Comparison of ENCODE assay signal across 8 mouse cellular contexts in the genomic region with DNA sequence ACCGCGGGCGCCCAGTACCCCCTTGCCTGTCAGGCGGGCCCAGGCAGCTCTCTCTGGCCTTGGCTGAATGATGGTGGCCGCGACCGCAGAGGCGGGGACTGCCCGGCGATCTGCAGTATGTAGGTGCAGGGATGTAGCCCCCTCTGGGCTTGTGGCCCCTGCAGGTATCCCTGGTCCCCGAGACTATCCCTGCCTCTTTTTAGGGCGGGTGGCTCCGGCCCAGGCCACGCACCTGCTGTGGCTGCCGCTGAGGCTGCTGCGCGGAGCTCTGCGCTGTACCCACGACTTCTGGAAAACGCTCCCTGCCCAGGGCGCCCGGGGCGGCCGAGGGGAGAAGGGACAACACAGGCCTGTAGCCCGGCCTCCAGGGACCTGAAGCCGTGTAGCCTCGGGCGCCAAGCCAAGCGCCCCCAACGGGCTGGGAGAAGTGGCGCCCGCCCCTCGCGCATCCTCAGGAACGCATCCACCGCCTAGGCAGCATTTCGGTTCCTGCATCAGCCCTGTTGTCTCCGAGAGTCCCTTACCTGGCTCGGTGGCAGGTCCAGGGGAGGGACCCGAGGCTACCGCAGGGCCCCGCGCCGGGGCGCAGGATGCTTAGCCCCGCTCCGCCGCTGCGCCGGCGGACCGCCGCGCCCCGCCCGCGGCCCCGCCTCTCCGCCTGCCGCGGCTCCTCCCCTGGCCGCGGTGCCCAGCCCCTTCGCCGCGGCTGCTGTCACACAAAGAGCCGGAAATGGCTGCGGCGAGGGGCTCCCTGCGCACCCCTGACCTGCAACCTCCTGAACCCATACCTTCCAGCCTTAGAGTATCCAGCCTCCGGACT. TPM values are rescaled to one million over a fixed set of nuclear protein-coding genes. Genes with fewer than 3 reads are reported as not detected.
DNase-seq lines count a peak whose midpoint lies in the region; ATAC-seq and TF ChIP-seq lines count a peak whose summit lies in the region.

No protein-coding gene starts in this region.

- no peaks in the 10 kb centered on the region for H3K4me1 ChIP-seq in ES-Bruce4 (ENCODE audit: control insufficient read depth, insufficient read depth, low read length)
- H3K4me1 ChIP-seq in bone marrow macrophage, adult 2 months (ENCODE audit: control insufficient read depth, insufficient read depth, low read length), result peaks cover 57% of the 10 kb centered on the region
- H3K4me1 ChIP-seq in embryonic facial prominence, embryonic 15.5 days, result peaks cover 13% of the 10 kb centered on the region

- no peak for TF ChIP-seq POLR2A in ES-Bruce4 (IDR thresholded peaks at IDR 0.05; ENCODE audit: insufficient read depth, low read length)
- TF ChIP-seq POLR2A in bone marrow macrophage, adult 2 months (IDR thresholded peaks at IDR 0.05; ENCODE audit: borderline replicate concordance, low read depth, low read length), result no peak

- peak; percentile 44 to 59 for DNase-seq in heart, postnatal 36 days
- DNase-seq in layer of hippocampus, postnatal 14 days (ENCODE audit: low spot score in 2 of 2), result peak; percentile 60 to 74
- DNase-seq in lung, postnatal 14 days, result peak; percentile 37
- DNase-seq in right cerebral cortex, adult 18-20 months, result peak; percentile 60
- peak; percentile 53 for DNase-seq in yolk sac, embryonic 10.5 days (ENCODE audit: low spot score)

- intact Hi-C loops in heart, postnatal 36 days (cut with DNase I), result no loop called here

- no peak for TF ChIP-seq CTCF in ES-Bruce4 (IDR thresholded peaks at IDR 0.05; ENCODE audit: low read depth, low read length)
- no peak for TF ChIP-seq CTCF in bone marrow macrophage, adult 2 months (IDR thresholded peaks at IDR 0.05; ENCODE audit: low read depth, low read length)

- peak; percentile 75 for ATAC-seq in embryonic facial prominence, embryonic 15.5 days (ENCODE audit: insufficient number of reproducible peaks, low FRiP score, low TSS enrichment, low read depth)

- no peak overlapping the region for H3K27ac ChIP-seq in ES-Bruce4 (ENCODE audit: insufficient read depth, low read length)
- H3K27ac ChIP-seq in bone marrow macrophage, adult 2 months (ENCODE audit: insufficient read depth, low read depth, low read length), result no peak overlapping the region
- H3K27ac ChIP-seq in embryonic facial prominence, embryonic 15.5 days (replicated peaks), result no peak overlapping the region

- no peaks in the 10 kb centered on the region for H3K36me3 ChIP-seq in ES-Bruce4 (ENCODE audit: control insufficient read depth, insufficient read depth, low read length, poor library complexity, severe bottlenecking)
- no peaks in the 10 kb centered on the region for H3K36me3 ChIP-seq in embryonic facial prominence, embryonic 15.5 days

- H3K27me3 ChIP-seq in ES-Bruce4 (ENCODE audit: control insufficient read depth, insufficient read depth, low read length, poor library complexity, severe bottlenecking), result no peaks in the 10 kb centered on the region
- 0 out of 2 replicates have a peak, but pooled peaks cover 3% of the 10 kb centered on the region for H3K27me3 ChIP-seq in embryonic facial prominence, embryonic 15.5 days

- peak overlapping the region; percentile 98 for H3K4me2 ChIP-seq in embryonic facial prominence, embryonic 15.5 days (replicated peaks)

- under 1% methylated on average over 69 of the region's 71 CpGs for WGBS in embryonic facial prominence, embryonic 15.5 days

- H3K4me3 ChIP-seq in ES-Bruce4 (ENCODE audit: low read depth, low read length), result peak overlapping the region; percentile 89
- peak overlapping the region; percentile 91 for H3K4me3 ChIP-seq in bone marrow macrophage, adult 2 months (ENCODE audit: insufficient read depth, low read length)
- peak overlapping the region; percentile 68 for H3K4me3 ChIP-seq in embryonic facial prominence, embryonic 15.5 days (replicated peaks)

- TF ChIP-seq EP300 in ES-Bruce4 (IDR thresholded peaks at IDR 0.05; ENCODE audit: insufficient read depth, low read depth, low read length), result no peak

- H3K9ac ChIP-seq in ES-Bruce4 (ENCODE audit: low read depth, poor library complexity, severe bottlenecking), result peak overlapping the region; percentile 73
- peak overlapping the region; percentile 29 for H3K9ac ChIP-seq in embryonic facial prominence, embryonic 15.5 days

- H3K9me3 ChIP-seq in ES-Bruce4 (replicated peaks; ENCODE audit: control insufficient read depth, insufficient read depth, low read length, poor library complexity, severe bottlenecking), result no peaks in the 10 kb centered on the region
- H3K9me3 ChIP-seq in embryonic facial prominence, embryonic 15.5 days (replicated peaks), result no peaks in the 10 kb centered on the region

RNA-seq across cellular contexts. Expression of a gene that starts 0.7 kb away (rescaled TPM):
- 31.2 and 33.1 TPM in 2 replicates for polyA plus RNA-seq in ES-Bruce4 (2011; ENCODE audit: insufficient read depth, insufficient read length, low read depth, missing spikeins)
- polyA plus RNA-seq in bone marrow macrophage, adult 2 months (2012; ENCODE audit: insufficient read depth, insufficient read length, missing spikeins), result 10.3 and 11.4 TPM in 2 replicates
- polyA plus RNA-seq in embryonic facial prominence, embryonic 15.5 days (2015; fragmentation: Nextera tagmentation; extraction: Ambion mirVana), result 10.8 and 14.2 TPM in 2 replicates
- 10 to 100 TPM; 61.9 to 65.1 TPM for total RNA-seq in heart, postnatal 36 days (2021)
- total RNA-seq in layer of hippocampus, postnatal 14 days (2021), result 100 to 1,000 TPM; 362 to 381 TPM
